Mouse (Mus musculus): ENCODE measurements around the gene Gm20503. TPM values are rescaled to one million over a fixed set of nuclear protein-coding genes. Genes with fewer than 3 reads are reported as not detected.

Gm20503 gene
- polyA plus RNA-seq (2014; fragmentation: Illumina TruSeq; extraction: RNeasy Lipid Tissue Mini Kit (QIAGEN cat#74804); ENCODE audit: low replicate concordance), result not detected

DNA sequence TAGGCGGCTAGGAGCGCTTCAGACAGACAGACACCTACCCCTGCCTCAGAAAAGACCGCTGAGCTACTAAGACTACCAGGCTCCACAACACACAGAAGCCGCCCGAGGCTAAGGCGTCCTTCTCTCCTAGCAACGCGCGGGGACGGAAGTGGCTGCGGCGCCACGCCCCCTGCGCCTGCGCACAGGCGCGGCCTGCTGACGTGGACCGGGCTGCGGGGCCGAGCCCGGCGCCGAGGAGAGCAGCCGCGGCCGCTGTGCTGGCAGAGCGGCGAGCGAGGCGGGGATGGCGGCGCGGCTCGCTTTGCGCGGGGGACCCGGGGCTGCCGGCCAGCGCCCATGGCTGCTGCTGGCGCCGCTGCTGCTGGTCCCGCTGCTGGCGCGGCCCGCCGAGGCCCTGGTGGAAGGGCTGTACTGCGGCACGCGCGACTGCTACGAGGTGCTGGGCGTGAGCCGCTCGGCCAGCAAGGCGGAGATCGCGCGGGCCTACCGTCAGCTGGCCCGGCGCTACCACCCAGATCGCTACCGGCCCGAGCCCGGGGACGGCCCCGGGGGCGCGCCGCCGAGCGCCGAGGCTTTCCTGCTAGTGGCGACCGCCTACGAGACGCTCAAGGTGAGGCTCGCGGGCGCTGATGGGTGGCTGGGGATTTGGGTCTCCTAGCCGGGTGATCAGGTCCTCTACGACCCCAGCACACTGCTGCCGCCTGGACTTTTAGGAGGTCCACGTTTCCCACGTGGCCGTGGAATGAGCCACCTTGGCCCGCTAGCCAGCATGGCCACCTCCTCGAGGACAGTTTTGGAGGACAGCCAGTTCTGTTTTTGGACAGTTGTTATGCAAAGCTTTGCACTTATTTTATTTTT is at the start of gene Gm20503:
Gene Gm20503 (plus strand): TSS at position 263 of the 858 bp plus-strand sequence.

DNA sequence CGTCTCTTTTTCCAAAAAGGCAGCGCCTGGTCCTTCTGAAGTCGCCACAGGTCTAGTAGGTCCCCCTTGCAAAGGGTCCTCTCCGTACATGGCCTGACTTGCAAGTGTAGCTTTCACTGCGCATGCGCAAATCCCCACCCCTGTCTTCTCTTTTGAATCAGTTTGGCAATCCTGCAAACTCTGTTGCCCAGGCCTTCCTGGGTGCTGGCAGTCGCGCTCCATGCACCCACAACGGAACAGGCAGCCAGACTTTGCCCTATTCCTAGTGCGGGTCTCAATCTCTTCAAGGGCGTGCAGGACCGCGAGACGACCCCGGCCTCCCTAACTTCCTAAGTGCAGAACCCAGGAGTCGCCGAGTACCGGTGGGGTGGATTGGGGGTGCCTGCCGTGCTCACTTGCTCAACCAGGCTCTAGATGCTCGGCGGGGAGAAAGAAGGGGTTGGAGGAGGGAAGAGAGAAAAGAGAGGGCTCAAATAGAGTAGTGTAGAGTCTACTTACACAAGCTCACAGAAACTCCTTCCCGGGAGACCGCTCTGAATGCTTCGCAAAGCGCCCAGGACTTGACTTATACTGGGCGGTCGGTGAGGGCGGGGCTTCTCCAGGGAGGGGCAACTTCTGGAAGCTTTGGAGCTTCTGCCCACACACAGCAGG is 16.3 kb upstream of the Gm20503 start, which contains the start of gene Ptgr1:
Gene Ptgr1 (minus strand): TSS at position 580 of the 651 bp plus-strand sequence.

DNA sequence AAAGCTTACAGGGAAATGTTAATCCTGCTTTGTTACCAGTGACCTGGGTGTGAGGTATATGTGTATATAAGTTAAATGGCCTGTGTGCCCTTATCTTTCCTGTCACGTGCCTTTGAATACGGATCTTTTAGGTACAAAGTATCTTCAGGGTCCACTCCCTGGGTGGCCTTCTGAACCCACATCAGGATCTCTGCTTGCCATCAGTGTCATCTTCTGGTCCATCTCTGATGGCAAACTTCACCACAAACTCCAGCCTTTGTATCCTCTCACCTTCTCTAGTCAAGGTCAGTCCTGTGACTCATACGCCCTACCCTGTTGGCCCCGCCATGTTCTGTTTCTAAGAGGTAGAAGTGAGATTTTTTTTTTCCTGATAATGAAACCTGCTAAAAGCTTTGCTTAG is 8.2 kb upstream of the Gm20503 start, which contains the start of gene Dnajc25:
Gene Dnajc25 (plus strand): TSS at position 301 of the 400 bp plus-strand sequence.

DNA sequence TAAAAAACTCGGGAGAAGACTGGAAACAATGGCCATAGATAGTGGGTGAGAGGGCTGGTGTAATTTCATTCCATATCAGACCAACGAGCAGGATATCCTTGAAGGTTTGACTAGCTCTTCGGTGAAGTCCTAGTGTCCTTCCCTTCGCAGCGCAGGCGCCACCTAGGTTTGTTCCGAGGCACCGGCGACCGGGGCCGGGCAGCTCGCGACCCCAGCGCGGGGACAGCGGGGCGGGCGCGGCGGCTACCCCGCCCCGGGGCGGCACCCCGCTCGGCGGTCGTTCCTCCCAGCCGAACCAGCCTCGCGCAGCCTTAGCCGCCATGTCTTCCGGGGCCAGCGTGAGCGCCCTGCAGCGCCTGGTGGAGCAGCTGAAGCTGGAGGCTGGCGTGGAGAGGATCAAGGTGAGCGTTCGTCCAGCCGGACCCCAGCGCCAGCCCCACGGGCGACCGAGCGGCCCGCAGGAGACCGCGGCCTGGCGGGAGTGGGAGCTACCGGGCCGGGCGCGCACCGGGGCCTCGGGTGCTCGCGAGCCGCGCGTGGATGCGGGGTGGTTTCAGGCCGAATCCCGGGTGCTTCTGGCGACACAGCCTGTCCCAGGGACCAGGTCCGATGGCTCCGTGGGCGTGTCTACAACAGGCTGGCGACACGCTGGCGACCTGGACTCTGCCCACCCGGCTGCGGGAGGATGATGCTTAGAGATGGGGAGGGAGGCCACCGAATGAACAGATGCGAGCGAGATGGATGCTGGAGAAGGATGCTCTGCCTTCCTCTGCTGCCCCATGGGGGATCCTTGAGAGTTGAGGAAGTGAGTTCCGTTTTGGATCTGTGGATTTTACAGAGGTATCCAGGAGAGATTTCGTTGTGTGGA is 32.1 kb downstream of the Gm20503 start, which contains the start of gene Gng10:
Gene Gng10 (plus strand): TSS at position 171 of the 868 bp plus-strand sequence.

Other genes with a start within 250 kb of the Gm20503 start
- 0.11 TPM for gene Olfr267, start 215.5 kb upstream of the Gm20503 start, polyA plus RNA-seq (2014; fragmentation: Illumina TruSeq; extraction: RNeasy Lipid Tissue Mini Kit (QIAGEN cat#74804); ENCODE audit: low replicate concordance)
- gene Ecpas, start 90.5 kb upstream of the Gm20503 start, polyA plus RNA-seq (2014; fragmentation: Illumina TruSeq; extraction: RNeasy Lipid Tissue Mini Kit (QIAGEN cat#74804); ENCODE audit: low replicate concordance), result 143 TPM
- 0.19 TPM for gene Zkscan16, start 59.6 kb upstream of the Gm20503 start, polyA plus RNA-seq (2014; fragmentation: Illumina TruSeq; extraction: RNeasy Lipid Tissue Mini Kit (QIAGEN cat#74804); ENCODE audit: low replicate concordance)
- 83.5 TPM for gene Ptgr1, start 16.1 kb upstream of the Gm20503 start, polyA plus RNA-seq (2014; fragmentation: Illumina TruSeq; extraction: RNeasy Lipid Tissue Mini Kit (QIAGEN cat#74804); ENCODE audit: low replicate concordance)
- 34.1 TPM for gene Dnajc25, start 8.1 kb upstream of the Gm20503 start, polyA plus RNA-seq (2014; fragmentation: Illumina TruSeq; extraction: RNeasy Lipid Tissue Mini Kit (QIAGEN cat#74804); ENCODE audit: low replicate concordance)
- 66.8 TPM for gene Gng10, start 31.9 kb downstream of the Gm20503 start, polyA plus RNA-seq (2014; fragmentation: Illumina TruSeq; extraction: RNeasy Lipid Tissue Mini Kit (QIAGEN cat#74804); ENCODE audit: low replicate concordance)
- not detected for gene AI481877, start 135.8 kb downstream of the Gm20503 start, polyA plus RNA-seq (2014; fragmentation: Illumina TruSeq; extraction: RNeasy Lipid Tissue Mini Kit (QIAGEN cat#74804); ENCODE audit: low replicate concordance)
- 203 TPM for gene Ugcg, start 186.0 kb downstream of the Gm20503 start, polyA plus RNA-seq (2014; fragmentation: Illumina TruSeq; extraction: RNeasy Lipid Tissue Mini Kit (QIAGEN cat#74804); ENCODE audit: low replicate concordance)

Measured in small intestine, adult 10 weeks (tissue).